Comparison of ENCODE assay signal across 17 mouse cellular contexts in the genomic region with DNA sequence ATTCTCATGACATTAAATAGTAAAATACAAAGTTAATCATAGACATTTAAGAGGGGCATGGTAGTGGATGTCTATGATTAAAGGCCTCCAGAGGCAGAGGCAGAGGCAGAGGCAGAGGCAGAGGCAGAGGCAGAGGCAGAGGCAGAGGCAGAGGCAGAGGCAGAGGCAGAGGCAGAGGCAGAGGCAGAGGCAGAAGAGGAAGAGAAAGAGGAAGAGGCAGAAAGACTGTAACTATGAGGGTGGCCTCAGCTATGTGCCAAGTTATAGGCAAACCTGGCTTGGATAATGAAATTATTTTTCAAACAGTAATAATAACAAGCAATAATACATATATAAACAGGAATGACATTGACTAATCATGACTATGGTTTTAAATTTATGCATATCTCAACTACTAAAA.
"Had no signal": no experiment of that assay in that cellular context is flagged by ENCODE, and none has a peak within 500 bp of the region (broad histone marks: within the 10 kb centered on the region; RNA-seq: fewer than 3 reads in every experiment).

No protein-coding gene starts in this region.

- DNase-seq: kidney, adult 2 months; kidney, postnatal 25 days; layer of hippocampus, adult 9-11 months; liver, embryonic 13.5 days; lung, adult 2 months; retina, postnatal 1 day; right cerebral cortex, postnatal 25 days; spleen, adult 18-20 months; thymus, postnatal 36 days had no signal

- H3K36me3 ChIP-seq: liver, embryonic 13.5 days; midbrain, embryonic 12.5 days; midbrain, embryonic 15.5 days; neural tube, embryonic 13.5 days; stomach, embryonic 15.5 days had no signal

- H3K4me1 ChIP-seq: liver, embryonic 13.5 days; midbrain, embryonic 12.5 days; midbrain, embryonic 15.5 days; neural tube, embryonic 13.5 days; stomach, embryonic 15.5 days had no signal

- H3K9me3 ChIP-seq: liver, embryonic 13.5 days; midbrain, embryonic 12.5 days; midbrain, embryonic 15.5 days; neural tube, embryonic 13.5 days; stomach, embryonic 15.5 days had no signal

- H3K4me3 ChIP-seq: layer of hippocampus, adult 2 months; liver, embryonic 13.5 days; midbrain, embryonic 12.5 days; midbrain, embryonic 15.5 days; myocyte; neural tube, embryonic 13.5 days; stomach, embryonic 15.5 days had no signal

- H3K27ac ChIP-seq: kidney, postnatal 0 days; layer of hippocampus, adult 2 months; liver, embryonic 13.5 days; midbrain, embryonic 12.5 days; midbrain, embryonic 15.5 days; neural tube, embryonic 13.5 days; stomach, embryonic 15.5 days had no signal

- H3K9ac ChIP-seq: liver, embryonic 13.5 days; midbrain, embryonic 12.5 days; midbrain, embryonic 15.5 days; neural tube, embryonic 13.5 days; stomach, embryonic 15.5 days had no signal

- H3K27me3 ChIP-seq: liver, embryonic 13.5 days; midbrain, embryonic 12.5 days; midbrain, embryonic 15.5 days; neural tube, embryonic 13.5 days; stomach, embryonic 15.5 days had no signal

- H3K4me2 ChIP-seq: liver, embryonic 13.5 days; midbrain, embryonic 12.5 days; midbrain, embryonic 15.5 days; neural tube, embryonic 13.5 days; stomach, embryonic 15.5 days had no signal

- ATAC-seq: intestine, postnatal 0 days; midbrain, embryonic 15.5 days had no signal
